Mouse (Mus musculus): ENCODE results near the gene Ppp1r3c. TPM values are rescaled to one million over a fixed set of nuclear protein-coding genes. Genes with fewer than 3 reads are reported as not detected.

The Ppp1r3c gene
- polyA plus RNA-seq, 1 experiment from 2014 or later = 0.08 TPM

DNA sequence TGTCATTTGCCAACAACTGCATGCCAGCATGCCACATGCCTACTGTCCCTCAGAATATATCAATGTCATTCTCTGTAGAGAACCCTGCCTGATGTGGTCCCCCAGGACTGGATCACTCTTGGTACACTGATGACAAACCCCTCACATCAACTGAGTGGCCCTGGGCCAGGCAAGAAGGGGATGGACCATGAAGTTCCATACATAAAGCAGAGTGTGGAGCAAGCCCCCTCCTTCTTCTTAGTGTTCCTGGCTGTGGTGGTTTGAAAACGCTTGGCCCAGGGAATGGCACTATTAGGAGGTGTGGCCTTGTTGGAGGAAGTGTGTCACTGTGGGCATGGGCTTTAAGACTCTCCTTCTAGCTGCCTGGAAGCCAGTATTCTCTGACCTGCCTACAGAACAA, 37.3 kb downstream of the Ppp1r3c start:
- in situ Hi-C loops (cut with MboI; ENCODE audit: low pct_unique_long_range_greater_than_20kb) = no loop called here
- ATAC-seq (no peak), DNase-seq (ENCODE audit: low read depth, low spot score) (no peak)
- POLR2A ChIA-PET = no interaction called here
- CTCF ChIA-PET = interaction anchor here (0.7 kb wide), 1 partner anchor 13 kb away, joined by 3 read pairs; no protein-coding TSS in a partner anchor
- TF ChIP-seq CTCF (IDR thresholded peaks at IDR 0.05) = no peak
- H3K27me3 ChIP-seq = no peaks in the 10 kb centered on the region

DNA sequence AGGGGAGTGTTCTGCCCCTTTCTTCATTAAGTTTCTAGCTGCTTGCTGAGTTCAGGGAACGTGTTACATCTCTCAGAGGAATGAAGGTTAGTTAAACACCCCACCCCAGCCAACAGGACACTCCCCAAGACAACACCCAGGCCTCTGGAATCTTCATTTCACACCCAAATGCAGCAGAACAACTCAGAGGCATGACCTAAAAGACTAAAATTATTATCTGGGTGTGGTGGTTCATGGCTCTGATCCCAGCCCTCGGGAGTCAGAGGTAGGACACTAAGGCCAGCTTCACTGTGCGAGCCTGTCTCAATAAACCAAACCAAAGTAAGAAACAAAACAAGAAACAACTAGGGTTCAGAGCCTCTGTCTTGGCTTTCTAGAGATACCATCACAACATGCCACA, 38.3 kb downstream of the Ppp1r3c start:
- ChIA-PET CTCF (no interaction called here), POLR2A (interaction anchor here (0.6 kb wide), 1 partner anchor 37 kb away, joined by 4 read pairs; no protein-coding TSS in a partner anchor)
- no peak for TF ChIP-seq CTCF (IDR thresholded peaks at IDR 0.05)
- no peaks in the 10 kb centered on the region for H3K27me3 ChIP-seq
- no peak for DNase-seq (ENCODE audit: low read depth, low spot score)
- in situ Hi-C loops (cut with MboI; ENCODE audit: low pct_unique_long_range_greater_than_20kb) = no loop called here
- ATAC-seq = no peak

- CTCF ChIA-PET = interaction anchor here (0.9 to 1.0 kb wide), 2 partner anchors 11 to 12 kb away, joined by 3 to 4 read pairs; no protein-coding TSS in a partner anchor
- peak; percentile 72 for DNase-seq (ENCODE audit: low read depth, low spot score)
- H3K27me3 ChIP-seq = no peaks in the 10 kb centered on the region
- ATAC-seq = peak; percentile 60
- no peak for TF ChIP-seq CTCF (IDR thresholded peaks at IDR 0.05)
- POLR2A ChIA-PET = no interaction called here
- in situ Hi-C loops (cut with MboI; ENCODE audit: low pct_unique_long_range_greater_than_20kb) = no loop called here
Measured at GRCm38 (mm10) chr19:36696601-36697122, 39.8 kb downstream of the Ppp1r3c start.

GRCm38 (mm10) chr19:36693530-36693929, 42.9 kb downstream of the Ppp1r3c start:
- in situ Hi-C loops (cut with MboI; ENCODE audit: low pct_unique_long_range_greater_than_20kb) = no loop called here
- ChIA-PET POLR2A (no interaction called here), CTCF (no interaction called here)
- H3K27me3 ChIP-seq = no peaks in the 10 kb centered on the region
- DNase-seq (ENCODE audit: low read depth, low spot score) = no peak
- no peak for ATAC-seq
- no peak for TF ChIP-seq CTCF (IDR thresholded peaks at IDR 0.05)

DNA sequence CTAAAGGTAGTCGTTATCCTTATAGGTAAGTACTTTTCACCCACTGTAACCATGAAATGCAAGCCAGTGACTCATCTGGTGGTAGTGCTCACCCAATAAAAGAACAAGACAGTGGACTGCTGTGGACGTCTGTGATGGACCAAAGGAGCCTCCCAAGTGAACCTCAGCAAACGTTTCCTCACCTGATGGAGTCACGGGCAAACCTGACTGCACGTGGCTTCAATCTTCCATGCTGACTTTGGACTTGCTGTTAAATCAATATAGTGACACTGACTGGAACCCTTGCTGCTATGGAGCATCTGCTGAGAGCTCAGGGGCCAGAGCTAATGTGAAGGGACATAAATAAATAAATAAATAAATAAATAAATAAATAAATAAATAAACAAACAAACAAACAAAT, 44.5 kb downstream of the Ppp1r3c start:
- H3K27me3 ChIP-seq = no peaks in the 10 kb centered on the region
- ChIA-PET CTCF (no interaction called here), POLR2A (interaction anchor here (0.8 kb wide), 1 partner anchor 555 kb away, joined by 3 read pairs; no protein-coding TSS in a partner anchor)
- no peak for ATAC-seq
- DNase-seq (ENCODE audit: low read depth, low spot score) = no peak
- no peak for TF ChIP-seq CTCF (IDR thresholded peaks at IDR 0.05)
- in situ Hi-C loops (cut with MboI; ENCODE audit: low pct_unique_long_range_greater_than_20kb) = no loop called here

DNA sequence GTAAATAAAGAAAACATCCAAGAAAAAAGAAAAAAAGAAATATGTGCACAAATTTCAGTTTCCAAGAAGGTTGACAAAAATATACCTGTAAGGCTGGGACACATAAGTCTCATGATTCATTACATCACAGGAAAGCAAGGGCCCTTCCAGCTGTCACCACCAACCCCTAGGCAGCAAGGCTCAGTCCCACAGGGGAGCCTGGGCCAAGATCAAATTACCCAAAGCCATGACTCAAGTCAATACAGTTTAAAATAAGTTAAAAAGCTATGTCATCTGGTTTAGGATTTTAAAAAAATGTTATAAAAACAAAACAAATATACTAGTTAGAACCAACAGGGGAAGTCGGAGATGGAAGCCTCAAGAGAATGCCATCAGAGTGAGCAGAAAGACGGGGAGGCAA, 45.2 kb downstream of the Ppp1r3c start:
- no peaks in the 10 kb centered on the region for H3K27me3 ChIP-seq
- TF ChIP-seq CTCF (IDR thresholded peaks at IDR 0.05) = no peak
- ATAC-seq = no peak
- in situ Hi-C loops (cut with MboI; ENCODE audit: low pct_unique_long_range_greater_than_20kb) = no loop called here
- CTCF ChIA-PET = no interaction called here
- DNase-seq (ENCODE audit: low read depth, low spot score) = no peak
- POLR2A ChIA-PET = no interaction called here

- TF ChIP-seq CTCF (IDR thresholded peaks at IDR 0.05) = no peak
- DNase-seq (ENCODE audit: low read depth, low spot score) = no peak
- POLR2A ChIA-PET = no interaction called here
- CTCF ChIA-PET = no interaction called here
- no peak for ATAC-seq
- H3K27me3 ChIP-seq = no peaks in the 10 kb centered on the region
- in situ Hi-C loops (cut with MboI; ENCODE audit: low pct_unique_long_range_greater_than_20kb) = no loop called here
Measured at GRCm38 (mm10) chr19:36689205-36689604, 47.2 kb downstream of the Ppp1r3c start.

DNA sequence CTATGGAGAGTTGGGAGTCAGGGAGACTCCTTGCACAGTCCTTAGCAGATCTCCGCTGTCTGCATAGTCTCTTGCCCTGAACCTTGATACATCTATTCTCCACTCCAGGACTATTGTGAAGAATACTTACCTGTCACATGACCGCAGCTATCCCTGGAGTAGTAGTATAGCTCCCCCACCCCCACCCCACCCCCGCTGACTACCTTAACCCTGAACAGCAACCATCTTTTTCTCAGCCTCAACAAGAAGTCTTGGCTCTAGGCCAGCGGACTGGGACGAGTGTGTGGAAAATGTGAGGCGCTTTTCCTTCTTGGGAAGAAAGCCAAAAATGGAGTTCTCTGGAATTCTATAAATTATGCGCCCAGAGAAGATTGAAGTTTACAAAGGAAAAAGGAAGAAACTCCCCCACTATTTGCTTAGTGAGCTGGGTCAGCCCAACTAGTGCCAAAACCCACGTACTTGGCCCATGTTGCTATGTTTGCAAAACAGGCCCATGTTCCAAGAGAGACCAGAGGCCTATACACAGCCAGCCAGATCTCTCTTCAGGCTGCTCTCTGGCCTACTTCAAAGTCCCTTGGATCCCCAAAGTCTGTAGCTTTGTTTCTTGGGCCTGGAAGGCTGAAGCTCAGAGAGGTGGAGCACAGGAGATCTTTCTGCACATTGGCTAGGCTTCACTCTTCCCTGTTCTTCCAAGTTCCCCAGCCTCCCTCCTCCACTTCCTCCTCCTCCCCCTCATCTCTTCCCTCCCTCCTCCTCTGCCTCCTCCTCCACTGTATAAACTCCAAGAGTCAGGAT, 48.4 kb downstream of the Ppp1r3c start:
- CTCF ChIA-PET = no interaction called here
- in situ Hi-C loops (cut with MboI; ENCODE audit: low pct_unique_long_range_greater_than_20kb) = no loop called here

DNA sequence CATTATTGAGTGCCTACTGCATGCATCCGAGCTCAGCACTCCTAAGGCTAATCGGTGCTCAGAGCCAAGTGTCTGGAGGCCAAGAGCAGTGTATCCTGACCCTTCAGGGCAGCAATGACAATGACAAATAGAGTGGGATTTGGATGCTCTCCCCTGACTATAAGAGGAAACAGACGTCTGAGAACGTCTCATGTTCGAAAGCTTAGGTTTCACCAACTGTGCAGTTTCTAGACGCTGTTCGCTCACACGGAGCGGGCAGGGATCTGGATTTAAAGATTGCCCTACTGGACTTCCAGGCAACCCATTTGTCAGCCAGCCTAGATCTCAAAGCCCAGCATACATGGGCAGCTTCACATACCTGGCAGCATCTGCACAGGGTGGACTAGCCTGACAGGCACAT, 49.4 kb downstream of the Ppp1r3c start:
- DNase-seq (ENCODE audit: low read depth, low spot score) = no peak
- TF ChIP-seq CTCF (IDR thresholded peaks at IDR 0.05) = no peak
- ChIA-PET POLR2A (interaction anchor here (0.6 kb wide), 1 partner anchor 132 kb away, joined by 5 read pairs; no protein-coding TSS in a partner anchor), CTCF (interaction anchor here (1.0 to 2.0 kb wide), 3 partner anchors 8 to 13 kb away, joined by 3 to 4 read pairs (median 4); no protein-coding TSS in a partner anchor)
- no peak for ATAC-seq
- in situ Hi-C loops (cut with MboI; ENCODE audit: low pct_unique_long_range_greater_than_20kb) = no loop called here
- no peaks in the 10 kb centered on the region for H3K27me3 ChIP-seq

More for the DNA sequence above, 48.4 kb downstream of the Ppp1r3c start:
- no peaks in the 10 kb centered on the region for H3K27me3 ChIP-seq
- peak; percentile 44 for DNase-seq (ENCODE audit: low read depth, low spot score)
- ATAC-seq = no peak
- POLR2A ChIA-PET = interaction anchor here (0.6 kb wide), 1 partner anchor 23 kb away, joined by 3 read pairs; no protein-coding TSS in a partner anchor
- TF ChIP-seq CTCF (IDR thresholded peaks at IDR 0.05) = no peak

DNA sequence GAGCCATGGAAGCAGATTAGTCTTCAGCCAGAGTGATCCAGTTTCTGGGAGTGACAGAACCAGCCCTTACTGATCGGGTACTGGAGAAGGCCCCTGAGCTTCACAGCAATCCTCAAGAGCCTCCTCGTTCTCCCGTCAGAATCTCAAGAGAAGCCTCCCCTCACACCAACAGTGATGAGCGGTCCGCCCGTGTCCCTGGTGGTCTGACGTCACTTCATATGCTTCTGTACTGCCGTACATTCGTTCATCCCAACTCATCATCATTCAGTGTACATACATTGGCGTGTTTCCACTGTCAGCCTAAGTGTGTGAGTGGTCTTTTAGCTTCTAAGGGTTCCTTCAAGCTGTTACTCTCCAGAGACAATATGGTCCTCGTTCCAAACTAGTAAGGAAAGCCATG, 50.4 kb downstream of the Ppp1r3c start:
- DNase-seq (ENCODE audit: low read depth, low spot score) = no peak
- no peak for TF ChIP-seq CTCF (IDR thresholded peaks at IDR 0.05)
- POLR2A ChIA-PET = interaction anchor here (0.6 kb wide), 1 partner anchor 51 kb away, joined by 3 read pairs; the partner anchor contains the start of gene Ppp1r3c
- H3K27me3 ChIP-seq = no peaks in the 10 kb centered on the region
- CTCF ChIA-PET = interaction anchor here (0.8 to 2.0 kb wide), 5 partner anchors 9 to 39 kb away, joined by 3 to 4 read pairs (median 3); no protein-coding TSS in a partner anchor
- no peak for ATAC-seq
- in situ Hi-C loops (cut with MboI; ENCODE audit: low pct_unique_long_range_greater_than_20kb) = no loop called here

- no peak for ATAC-seq
- no peaks in the 10 kb centered on the region for H3K27me3 ChIP-seq
- ChIA-PET CTCF (interaction anchor here (0.8 to 0.9 kb wide), 2 partner anchors 10 to 137 kb away, joined by 3 to 4 read pairs; no protein-coding TSS in a partner anchor), POLR2A (no interaction called here)
- TF ChIP-seq CTCF (IDR thresholded peaks at IDR 0.05) = no peak
- in situ Hi-C loops (cut with MboI; ENCODE audit: low pct_unique_long_range_greater_than_20kb) = no loop called here
- DNase-seq (ENCODE audit: low read depth, low spot score) = no peak
Measured at GRCm38 (mm10) chr19:36682560-36682959, 53.9 kb downstream of the Ppp1r3c start.

Other genes with a start within 250 kb of the Ppp1r3c start
- gene Hectd2, start 182.0 kb downstream of the Ppp1r3c start, polyA plus RNA-seq (2021) = 0.60 TPM
- 117 TPM for gene Tnks2, start 97.6 kb upstream of the Ppp1r3c start, polyA plus RNA-seq (2021)
- gene Fgfbp3, start 183.0 kb upstream of the Ppp1r3c start, polyA plus RNA-seq (2021) = 2.6 TPM
- 24.3 TPM for gene Btaf1, start 189.4 kb upstream of the Ppp1r3c start, polyA plus RNA-seq (2021)